Mouse (Mus musculus) midbrain, embryonic 13.5 days (tissue): Measurements from ENCODE around the gene Pdcd1lg2. TPM values are rescaled to one million over a fixed set of nuclear protein-coding genes. Genes with fewer than 3 reads are reported as not detected.

Experiments used
- ATAC-seq: fragments of 200-750 bp; cut with Nextera tagmentation; 2 replicates; pipeline ENCODE4 v1.8.0; 2017; ENCODE audit warnings: mild to moderate bottlenecking, moderate TSS enrichment, moderate library complexity
- H3K27ac ChIP-seq: fragments of 300-500 bp; sonication (generic); 2 replicates; pipeline ENCODE4 v1.5.1; 2015; ENCODE audit warnings: inconsistent platforms, mild to moderate bottlenecking, moderate library complexity
- H3K27me3 ChIP-seq: fragments of 300-500 bp; sonication (generic); 2 replicates; pipeline ENCODE4 v1.6.1; 2015; ENCODE audit warnings: mild to moderate bottlenecking, inconsistent platforms
- H3K36me3 ChIP-seq: fragments of 300-500 bp; sonication (generic); 2 replicates; pipeline ENCODE4 v1.6.1; 2015; ENCODE audit warnings: mild to moderate bottlenecking, inconsistent platforms
- H3K4me1 ChIP-seq: fragments of 300-500 bp; sonication (generic); replicated peaks from 2 replicates; pipeline ENCODE4 v1.6.1; 2015; ENCODE audit warnings: inconsistent platforms
- H3K4me2 ChIP-seq: fragments of 300-500 bp; sonication (generic); replicated peaks from 2 replicates; pipeline ENCODE4 v1.6.1; 2015; ENCODE audit warnings: moderate library complexity, mild to moderate bottlenecking, inconsistent platforms
- H3K4me3 ChIP-seq: fragments of 300-500 bp; sonication (generic); replicated peaks from 2 replicates; pipeline ENCODE4 v1.5.1; 2015; ENCODE audit warnings: mild to moderate bottlenecking, inconsistent platforms
- H3K9ac ChIP-seq: fragments of 300-500 bp; sonication (generic); replicated peaks from 2 replicates; pipeline ENCODE4 v1.6.1; 2015; ENCODE audit warnings: mild to moderate bottlenecking, inconsistent platforms
- H3K9me3 ChIP-seq: fragments of 300-500 bp; sonication (generic); 2 replicates; pipeline ENCODE4 v1.6.1; 2016; ENCODE audit warnings: mild to moderate bottlenecking, inconsistent platforms
- WGBS: fragments of 180-500 bp; shearing (Covaris S2); methylation state at CpG from one replicate; pipeline ENCODE4 v1.1.7; 2015; 5-methylcytosine and 5-hydroxymethylcytosine counted together
- polyA plus RNA-seq: library from polyadenylated mRNA; unstranded; fragments of >200 nt; fragmentation: Nextera tagmentation; extraction: Ambion mirVana; gene quantifications from 2 replicates; pipeline ENCODE4 v1.2.1, GENCODE M21; 2015

Gene Pdcd1lg2
- polyA plus RNA-seq, 1 experiment from 2014 or later, result 0.09 TPM

DNA sequence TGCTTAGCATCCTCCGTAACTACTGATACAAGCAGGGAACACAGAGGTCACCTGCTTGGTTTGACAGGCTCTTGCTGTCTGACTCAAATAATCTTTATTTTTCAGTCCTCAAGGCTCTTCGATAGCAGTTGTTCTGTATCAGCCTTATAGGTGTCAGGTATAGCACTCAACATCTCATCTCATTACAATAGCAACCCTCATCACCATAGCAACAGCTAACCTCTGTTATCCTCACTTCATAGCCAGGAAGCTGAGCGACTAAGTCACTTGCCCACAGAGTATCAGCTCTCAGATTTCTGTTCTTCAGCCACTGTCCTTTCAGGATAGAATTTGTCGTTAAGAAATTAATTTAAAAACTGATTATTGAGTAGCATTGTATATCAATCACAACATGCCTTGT, 24.9 kb upstream of the Pdcd1lg2 start:
- ATAC-seq, result no peak
- Histone ChIP-seq H3K9me3 (no peaks in the 10 kb centered on the region), H3K27me3 (no peaks in the 10 kb centered on the region), H3K4me2 (no peak overlapping the region), H3K4me3 (no peak overlapping the region), H3K27ac (no peak overlapping the region), H3K36me3 (no peaks in the 10 kb centered on the region), H3K4me1 (no peaks in the 10 kb centered on the region), H3K9ac (no peak overlapping the region)
- WGBS, result 79% methylated on average over 4 of the region's 4 CpGs

DNA sequence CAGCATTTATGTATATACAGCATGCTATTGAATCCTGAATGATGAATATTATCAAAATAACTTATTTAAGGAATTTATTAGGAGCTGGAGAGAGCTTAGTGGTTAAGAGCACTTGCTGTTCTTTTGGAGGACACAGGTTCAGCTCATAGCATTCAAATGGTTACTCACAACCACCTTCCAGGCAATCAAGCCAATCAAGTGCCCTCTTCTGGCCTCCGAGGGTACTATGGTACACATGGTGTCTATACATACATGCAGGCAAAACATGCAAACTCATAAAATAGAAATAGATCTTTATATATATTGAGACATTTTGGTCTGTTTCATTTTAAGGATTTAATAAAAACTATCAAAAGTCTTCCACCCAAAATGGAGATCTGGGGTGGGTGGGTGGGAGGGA, 21.9 kb upstream of the Pdcd1lg2 start:
- WGBS, result 92% methylated on average over 1 of the region's 1 CpGs
- no peaks in the 10 kb centered on the region for H3K36me3 ChIP-seq
- H3K4me1 ChIP-seq, result no peaks in the 10 kb centered on the region
- no peaks in the 10 kb centered on the region for H3K27me3 ChIP-seq
- H3K4me2 ChIP-seq, result no peak overlapping the region
- H3K9me3 ChIP-seq, result no peaks in the 10 kb centered on the region
- no peak for ATAC-seq
- H3K27ac ChIP-seq, result no peak overlapping the region
- no peak overlapping the region for H3K4me3 ChIP-seq
- H3K9ac ChIP-seq, result no peak overlapping the region

DNA sequence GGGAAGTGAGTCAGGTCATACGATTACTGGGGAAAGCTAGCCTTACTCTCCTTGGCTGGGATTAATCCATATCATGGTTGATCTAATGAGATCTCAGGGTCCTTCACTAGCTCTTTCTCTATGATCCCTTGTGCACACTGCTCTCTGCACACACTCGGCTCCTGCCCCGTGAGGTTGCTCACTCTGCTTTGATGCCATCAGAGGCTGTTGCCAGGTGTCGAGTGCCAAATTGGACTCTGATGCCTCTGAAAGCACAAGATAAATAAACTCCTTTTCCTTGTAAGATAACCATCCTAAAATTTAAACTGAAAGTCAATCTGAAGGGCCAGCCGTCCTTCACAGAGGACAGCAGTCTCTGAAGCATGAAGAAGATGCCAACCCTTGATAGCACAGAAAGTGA, 20.2 kb upstream of the Pdcd1lg2 start:
- H3K27me3 ChIP-seq, result no peaks in the 10 kb centered on the region
- H3K4me2 ChIP-seq, result no peak overlapping the region
- no peaks in the 10 kb centered on the region for H3K36me3 ChIP-seq
- no peaks in the 10 kb centered on the region for H3K9me3 ChIP-seq
- H3K27ac ChIP-seq, result no peak overlapping the region
- no peak for ATAC-seq
- H3K9ac ChIP-seq, result no peak overlapping the region
- H3K4me1 ChIP-seq, result no peaks in the 10 kb centered on the region
- 91% methylated on average over 5 of the region's 5 CpGs for whole genome bisulfite sequencing
- H3K4me3 ChIP-seq, result no peak overlapping the region

DNA sequence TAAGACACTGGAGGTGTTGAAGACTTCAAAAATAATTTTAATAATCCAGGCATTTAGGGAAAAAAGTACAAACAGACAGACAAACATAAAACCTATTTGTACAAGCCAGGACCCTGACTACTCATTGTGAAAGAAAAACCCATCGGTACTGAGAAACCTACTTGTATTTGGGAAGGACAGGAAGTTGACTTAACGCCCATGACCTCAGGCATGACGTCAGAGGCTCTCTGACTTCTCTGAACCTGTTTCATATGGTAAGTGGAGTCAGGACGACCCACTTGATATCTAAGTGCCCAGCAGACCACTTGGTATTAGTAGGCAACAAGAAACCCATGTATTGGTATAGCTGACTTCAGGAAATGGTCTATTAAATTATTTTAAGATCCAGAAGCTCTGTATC, 19.4 kb upstream of the Pdcd1lg2 start:
- H3K9ac ChIP-seq, result no peak overlapping the region
- no peak overlapping the region for H3K4me3 ChIP-seq
- no peaks in the 10 kb centered on the region for H3K4me1 ChIP-seq
- no peak for ATAC-seq
- H3K27me3 ChIP-seq, result no peaks in the 10 kb centered on the region
- 81% methylated on average over 4 of the region's 4 CpGs for WGBS
- no peak overlapping the region for H3K27ac ChIP-seq
- no peaks in the 10 kb centered on the region for H3K36me3 ChIP-seq
- no peaks in the 10 kb centered on the region for H3K9me3 ChIP-seq
- no peak overlapping the region for H3K4me2 ChIP-seq

DNA sequence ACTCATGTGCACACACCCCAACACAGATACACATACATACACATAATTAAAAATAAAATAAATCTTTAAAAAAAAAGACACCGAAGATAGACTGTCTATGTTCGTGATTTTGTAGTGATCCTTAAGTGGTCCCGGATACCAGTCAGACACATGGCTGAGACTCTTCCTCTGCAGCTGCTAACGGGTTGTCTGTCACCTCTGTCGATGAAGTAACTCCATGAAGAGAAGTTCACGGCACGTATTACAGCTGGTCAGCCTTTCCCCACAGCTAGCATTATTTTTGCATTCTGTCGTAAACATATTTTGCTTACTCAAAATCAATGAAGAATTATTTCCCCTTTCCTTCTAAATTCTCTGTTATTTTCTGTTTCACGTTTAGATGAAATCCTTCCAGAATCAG, 17.4 kb upstream of the Pdcd1lg2 start:
- 95% methylated on average over 9 of the region's 9 CpGs for WGBS
- Histone ChIP-seq H3K9me3 (peaks cover 5% of the 10 kb centered on the region; the same call in 1 of the 2 replicates), H3K4me3 (no peak overlapping the region), H3K27me3 (no peaks in the 10 kb centered on the region), H3K36me3 (no peaks in the 10 kb centered on the region), H3K4me1 (no peaks in the 10 kb centered on the region), H3K4me2 (no peak overlapping the region), H3K27ac (no peak overlapping the region), H3K9ac (no peak overlapping the region)
- ATAC-seq, result no peak

- H3K36me3 ChIP-seq, result no peaks in the 10 kb centered on the region
- H3K27me3 ChIP-seq, result no peaks in the 10 kb centered on the region
- H3K27ac ChIP-seq, result no peak overlapping the region
- no peaks in the 10 kb centered on the region for H3K4me1 ChIP-seq
- 94% methylated on average over 2 of the region's 2 CpGs for WGBS
- no peak for ATAC-seq
- no peak overlapping the region for H3K9ac ChIP-seq
- H3K4me2 ChIP-seq, result no peak overlapping the region
- no peak overlapping the region for H3K4me3 ChIP-seq
- H3K9me3 ChIP-seq, result peaks cover 10% of the 10 kb centered on the region; the same call in 1 of the 2 replicates
Observed at GRCm38 (mm10) chr19:29394721-29395120, 16.0 kb upstream of the Pdcd1lg2 start.

- WGBS, result 91% methylated on average over 1 of the region's 1 CpGs
- Histone ChIP-seq H3K9me3 (peaks cover 10% of the 10 kb centered on the region; the same call in 1 of the 2 replicates), H3K9ac (no peak overlapping the region), H3K27ac (no peak overlapping the region), H3K36me3 (no peaks in the 10 kb centered on the region), H3K27me3 (no peaks in the 10 kb centered on the region), H3K4me3 (no peak overlapping the region), H3K4me1 (no peaks in the 10 kb centered on the region), H3K4me2 (no peak overlapping the region)
- ATAC-seq, result no peak
Observed at GRCm38 (mm10) chr19:29396353-29396752, 14.4 kb upstream of the Pdcd1lg2 start.

DNA sequence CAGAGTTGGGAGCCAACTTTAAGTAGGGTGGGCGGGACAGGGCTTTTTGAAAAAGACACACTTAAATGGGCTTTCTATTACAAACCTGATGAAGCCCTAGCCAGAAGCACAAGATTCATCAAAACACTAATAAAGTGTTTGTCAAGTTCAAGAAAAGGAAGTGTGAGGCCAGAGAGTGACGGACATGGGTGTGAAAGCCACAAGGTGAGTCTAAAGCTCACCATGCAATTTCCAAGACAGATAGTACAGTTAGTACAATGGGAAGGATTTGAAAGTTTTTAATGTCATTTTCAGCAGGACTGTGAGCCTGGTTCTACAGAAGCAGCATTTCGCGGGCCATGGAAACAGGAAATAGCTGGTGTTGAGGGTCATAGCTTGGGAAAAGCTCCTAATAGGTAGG, 10.9 kb upstream of the Pdcd1lg2 start:
- WGBS, result 98% methylated on average over 4 of the region's 4 CpGs
- Histone ChIP-seq H3K27ac (no peak overlapping the region), H3K4me3 (no peak overlapping the region), H3K9me3 (peaks cover 10% of the 10 kb centered on the region; the same call in 1 of the 2 replicates), H3K4me2 (no peak overlapping the region), H3K36me3 (no peaks in the 10 kb centered on the region), H3K27me3 (no peaks in the 10 kb centered on the region), H3K9ac (no peak overlapping the region), H3K4me1 (no peaks in the 10 kb centered on the region)
- ATAC-seq, result no peak

- Histone ChIP-seq H3K27me3 (no peaks in the 10 kb centered on the region), H3K4me2 (no peak overlapping the region), H3K9ac (no peak overlapping the region), H3K36me3 (no peaks in the 10 kb centered on the region), H3K4me1 (no peaks in the 10 kb centered on the region), H3K27ac (no peak overlapping the region), H3K9me3 (peaks cover 10% of the 10 kb centered on the region; the same call in 1 of the 2 replicates), H3K4me3 (no peak overlapping the region)
- 94% methylated on average over 3 of the region's 3 CpGs for WGBS
- ATAC-seq, result no peak
Observed at GRCm38 (mm10) chr19:29400466-29400865, 10.3 kb upstream of the Pdcd1lg2 start.

DNA sequence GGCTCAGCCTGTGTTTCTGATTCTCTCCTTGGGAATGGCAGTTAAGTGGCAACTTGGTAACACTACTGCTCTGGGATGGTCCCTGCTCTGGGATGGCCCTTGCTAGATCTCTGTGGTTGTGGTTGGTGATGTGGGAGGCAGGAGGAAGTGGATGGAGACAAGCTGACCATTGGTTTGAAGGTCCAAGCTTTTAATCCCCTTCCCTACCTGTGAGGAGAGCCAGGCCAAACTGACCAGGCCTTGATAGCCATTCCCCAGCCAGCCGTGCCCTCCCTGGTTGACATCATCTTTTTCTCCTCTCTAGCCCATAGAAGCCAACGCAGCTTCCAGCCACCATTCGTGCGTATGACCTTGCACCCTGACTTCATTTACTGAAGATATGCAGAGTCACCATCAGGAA, 8.1 kb upstream of the Pdcd1lg2 start:
- WGBS, result 97% methylated on average over 4 of the region's 4 CpGs
- no peaks in the 10 kb centered on the region for H3K4me1 ChIP-seq
- no peak overlapping the region for H3K27ac ChIP-seq
- no peaks in the 10 kb centered on the region for H3K36me3 ChIP-seq
- H3K4me2 ChIP-seq, result no peak overlapping the region
- peaks cover 10% of the 10 kb centered on the region; the same call in 1 of the 2 replicates for H3K9me3 ChIP-seq
- no peak for ATAC-seq
- no peak overlapping the region for H3K9ac ChIP-seq
- no peak overlapping the region for H3K4me3 ChIP-seq
- H3K27me3 ChIP-seq, result no peaks in the 10 kb centered on the region

- ATAC-seq, result no peak
- Histone ChIP-seq H3K9ac (no peak overlapping the region), H3K27ac (no peak overlapping the region), H3K4me3 (no peak overlapping the region), H3K4me2 (no peak overlapping the region), H3K9me3 (peaks cover 6% of the 10 kb centered on the region; the same call in 1 of the 2 replicates), H3K4me1 (no peaks in the 10 kb centered on the region), H3K36me3 (no peaks in the 10 kb centered on the region), H3K27me3 (no peaks in the 10 kb centered on the region)
- WGBS, result 94% methylated on average over 4 of the region's 4 CpGs
Observed at GRCm38 (mm10) chr19:29403251-29403650, 7.5 kb upstream of the Pdcd1lg2 start.

DNA sequence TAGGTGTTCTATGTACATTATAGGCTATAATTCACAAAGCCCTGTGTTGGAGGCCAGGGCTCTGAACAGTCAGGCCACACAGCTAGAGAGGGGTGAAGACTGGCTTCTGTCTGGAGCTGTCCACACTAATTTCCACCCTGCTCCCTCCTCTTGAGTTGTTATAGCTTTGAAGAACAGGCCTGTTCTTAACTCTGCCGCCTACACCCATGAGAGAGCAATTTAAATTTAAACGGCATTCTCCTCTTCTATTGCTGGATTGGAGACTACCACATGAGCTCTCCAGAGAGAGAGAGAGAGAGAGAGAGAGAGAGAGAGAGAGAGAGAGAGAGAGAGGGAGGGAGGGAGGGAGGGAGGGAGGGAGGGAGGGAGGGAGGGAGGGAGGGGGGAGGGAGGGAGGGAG, 5.3 kb upstream of the Pdcd1lg2 start:
- Histone ChIP-seq H3K27me3 (no peaks in the 10 kb centered on the region), H3K36me3 (no peaks in the 10 kb centered on the region), H3K4me1 (no peaks in the 10 kb centered on the region), H3K9me3 (no peaks in the 10 kb centered on the region), H3K4me2 (no peak overlapping the region), H3K27ac (no peak overlapping the region), H3K9ac (no peak overlapping the region), H3K4me3 (no peak overlapping the region)
- ATAC-seq, result no peak
- 62% methylated on average over 2 of the region's 2 CpGs for WGBS
